Mouse (Mus musculus) myocyte (in vitro differentiated cells): ENCODE results near the gene Msi2.

Experiments used
- CEBPB ChIP-seq: IDR thresholded peaks from 2 replicates; pipeline ENCODE4 v1.6.1; 2011; ENCODE audit warnings: mild to moderate bottlenecking, moderate library complexity; ENCODE audit not compliant: poor library complexity, insufficient read depth, severe bottlenecking
- E2F4 ChIP-seq: IDR thresholded peaks from one replicate; pipeline ENCODE4 v1.6.1; 2011; ENCODE audit warnings: mild to moderate bottlenecking, control low read depth, moderate library complexity; ENCODE audit not compliant: insufficient read depth
- MAX ChIP-seq: IDR thresholded peaks from one replicate; pipeline ENCODE4 v1.6.1; 2011; ENCODE audit warnings: low read depth, mild to moderate bottlenecking, control low read depth
- MYOD1 ChIP-seq, 3 experiments: IDR thresholded peaks; one replicate each; pipeline ENCODE4 v1.6.1; 2011; ENCODE audit warnings: control low read depth in 2 of 3, low read depth in 2 of 3, mild to moderate bottlenecking in 2 of 3, moderate library complexity in 1 of 3; ENCODE audit not compliant: insufficient read length in 2 of 3, control insufficient read depth in 1 of 3
- MYOG ChIP-seq, 3 experiments: IDR thresholded peaks; one replicate each; pipeline ENCODE4 v1.6.1; 2011; ENCODE audit warnings: control low read depth in 2 of 3, low read depth in 2 of 3, mild to moderate bottlenecking in 2 of 3; ENCODE audit not compliant: insufficient read length in 2 of 3, control insufficient read depth in 1 of 3, insufficient read depth in 1 of 3
- POLR2A ChIP-seq: IDR thresholded peaks from one replicate; pipeline ENCODE4 v1.6.1; 2011; ENCODE audit warnings: low read depth, mild to moderate bottlenecking, control low read depth, moderate library complexity; ENCODE audit not compliant: insufficient read length
- POLR2AphosphoS2 ChIP-seq: IDR thresholded peaks from one replicate; pipeline ENCODE4 v1.6.1; 2011; ENCODE audit warnings: low read depth, control low read depth; ENCODE audit not compliant: insufficient read length
- REST ChIP-seq: IDR thresholded peaks from one replicate; pipeline ENCODE4 v1.6.1; 2011; ENCODE audit warnings: mild to moderate bottlenecking, control low read depth, moderate library complexity; ENCODE audit not compliant: insufficient read depth, insufficient read length
- TCF12 ChIP-seq: IDR thresholded peaks from one replicate; pipeline ENCODE4 v1.6.1; 2011; ENCODE audit warnings: mild to moderate bottlenecking, control low read depth; ENCODE audit not compliant: poor library complexity, insufficient read depth, severe bottlenecking
- TCF3 ChIP-seq: IDR thresholded peaks from one replicate; pipeline ENCODE4 v1.6.1; 2011; ENCODE audit warnings: low read depth, control low read depth; ENCODE audit not compliant: insufficient read length
- USF1 ChIP-seq: IDR thresholded peaks from one replicate; pipeline ENCODE4 v1.6.1; 2011; ENCODE audit warnings: low read depth, mild to moderate bottlenecking, control low read depth, moderate library complexity

GRCm38 (mm10) chr11:88573013-88573412 lies 145.3 kb downstream of the Msi2 start:
- TF ChIP-seq POLR2A, result no peak
- TF ChIP-seq MYOG (IDR thresholded peaks at IDR 0.05; ENCODE audit: control insufficient read depth in 1 of 3, insufficient read depth in 1 of 3, insufficient read length in 2 of 3, low read depth in 2 of 3), result no peak
- TF ChIP-seq E2F4, result no peak
- no peak for TF ChIP-seq MAX
- TF ChIP-seq MYOD1 (IDR thresholded peaks at IDR 0.05; ENCODE audit: control insufficient read depth in 1 of 3, insufficient read length in 2 of 3, low read depth in 2 of 3), result no peak
- TF ChIP-seq TCF12, result no peak
- TF ChIP-seq POLR2AphosphoS2, result no peak
- no peak for TF ChIP-seq REST
- TF ChIP-seq TCF3, result no peak
- TF ChIP-seq USF1, result no peak
- TF ChIP-seq CEBPB, result no peak
